Mouse (Mus musculus): Measurements from ENCODE around the gene Ubash3b.

GRCm38 (mm10) chr9:41182550-41182949 lies 21.1 kb upstream of the Ubash3b start:
- TF ChIP-seq CTCF (IDR thresholded peaks at IDR 0.05; ENCODE audit: low read depth, low read length) (no peak), EP300 (IDR thresholded peaks at IDR 0.05; ENCODE audit: insufficient read depth, low read depth, low read length) (no peak)
